Mouse (Mus musculus) CH12.LX (cell line): ENCODE results near the gene Gm9513. TPM values are rescaled to one million over a fixed set of nuclear protein-coding genes. Genes with fewer than 3 reads are reported as not detected.

Experiments
- DNase-seq: peaks from one replicate; pipeline ENCODE4 v3.0.0-alpha.2; 2013; ENCODE audit errors: extremely low read depth
- H3K27ac ChIP-seq: 2 replicates; pipeline ENCODE4 v1.5.1; 2012; ENCODE audit warnings: low read depth, mild to moderate bottlenecking, control low read depth, moderate library complexity; ENCODE audit not compliant: insufficient read depth
- H3K27me3 ChIP-seq: replicated peaks from 2 replicates; pipeline ENCODE3; 2012; ENCODE audit warnings: inconsistent platforms
- H3K36me3 ChIP-seq, 2 experiments: replicated peaks in 1 of 2; 2 replicates each; pipeline versions ENCODE3 to v1.6.1; 2012; ENCODE audit warnings: inconsistent platforms in 1 of 2, low read length in 1 of 2, mild to moderate bottlenecking in 1 of 2, mixed read lengths in 1 of 2, moderate library complexity in 1 of 2; ENCODE audit not compliant: control insufficient read depth in 1 of 2, insufficient read depth in 1 of 2
- H3K4me1 ChIP-seq, 2 experiments: 2 replicates each; pipeline ENCODE4 v1.6.1; 2012; ENCODE audit warnings: inconsistent platforms in 1 of 2, moderate library complexity in 1 of 2; ENCODE audit not compliant: insufficient read depth in 2 of 2, control insufficient read depth in 1 of 2
- H3K4me2 ChIP-seq: 2 replicates; pipeline ENCODE4 v1.6.1; 2012; ENCODE audit warnings: low read depth, mild to moderate bottlenecking, control low read depth; ENCODE audit not compliant: poor library complexity, insufficient read depth, severe bottlenecking
- H3K4me3 ChIP-seq, 3 experiments: fragments of 150-350 bp in 1 of 3; sonication (generic) in 1 of 3; replicated peaks in 1 of 3; 2 replicates each; pipeline versions ENCODE3 to v1.5.1; 2011 to 2012; ENCODE audit warnings: low read depth in 2 of 3, low read length in 2 of 3, mild to moderate bottlenecking in 2 of 3, moderate library complexity in 2 of 3, control low read depth in 1 of 3, improper control_type of control experiment in 1 of 3, inconsistent platforms in 1 of 3, mixed read lengths in 1 of 3; ENCODE audit not compliant: poor library complexity in 1 of 3
- H3K79me2 ChIP-seq: replicated peaks from 2 replicates; pipeline ENCODE4 v1.6.1; 2012; ENCODE audit warnings: mild to moderate bottlenecking, moderate library complexity; ENCODE audit not compliant: control insufficient read depth, poor library complexity, insufficient read depth, severe bottlenecking; ENCODE audit errors: extremely low read depth
- H3K9ac ChIP-seq: 2 replicates; pipeline ENCODE4 v1.6.1; 2012; ENCODE audit warnings: low read depth, mild to moderate bottlenecking, control low read depth, moderate library complexity; ENCODE audit not compliant: insufficient read depth
- H3K9me3 ChIP-seq: replicated peaks from 2 replicates; pipeline ENCODE3; 2012; ENCODE audit warnings: low read length, inconsistent platforms, mixed read lengths
- BHLHE40 ChIP-seq: IDR thresholded peaks from 2 replicates; pipeline ENCODE4 v1.6.1; 2011; ENCODE audit warnings: mild to moderate bottlenecking, low read depth, low read length, improper control_type of control experiment
- CHD2 ChIP-seq: IDR thresholded peaks from 2 replicates; pipeline ENCODE4 v1.6.1; 2011; ENCODE audit warnings: low read length, improper control_type of control experiment
- E2F4 ChIP-seq: IDR thresholded peaks from 2 replicates; pipeline ENCODE4 v1.6.1; 2011; ENCODE audit warnings: low read depth, low read length, improper control_type of control experiment; ENCODE audit not compliant: insufficient replicate concordance
- ELF1 ChIP-seq: IDR thresholded peaks from 2 replicates; pipeline ENCODE4 v1.6.1; 2014; ENCODE audit warnings: low read depth, mild to moderate bottlenecking, inconsistent platforms, low read length, improper control_type of control experiment
- ETS1 ChIP-seq: conservative IDR thresholded peaks from 2 replicates; pipeline ENCODE4 v1.6.1; 2012; ENCODE audit warnings: low read depth, mild to moderate bottlenecking, inconsistent platforms, low read length, improper control_type of control experiment, moderate library complexity
- GABPA ChIP-seq: IDR thresholded peaks from 2 replicates; pipeline ENCODE4 v1.6.1; 2012; ENCODE audit warnings: low read depth, low read length, improper control_type of control experiment, inconsistent platforms; ENCODE audit not compliant: insufficient replicate concordance
- IRF4 ChIP-seq: IDR thresholded peaks from 2 replicates; pipeline ENCODE4 v1.6.1; 2014; ENCODE audit warnings: low read depth, mild to moderate bottlenecking, inconsistent platforms, low read length, improper control_type of control experiment
- JUND ChIP-seq: conservative IDR thresholded peaks from 2 replicates; pipeline ENCODE4 v1.6.1; 2011; ENCODE audit warnings: low read depth, low read length, improper control_type of control experiment
- KAT2A ChIP-seq: IDR thresholded peaks from 2 replicates; pipeline ENCODE4 v1.6.1; 2012; ENCODE audit warnings: low read length, improper control_type of control experiment, inconsistent platforms; ENCODE audit not compliant: insufficient replicate concordance
- MAFK ChIP-seq: IDR thresholded peaks from 2 replicates; pipeline ENCODE4 v1.6.1; 2011; ENCODE audit warnings: low read length, improper control_type of control experiment; ENCODE audit not compliant: insufficient replicate concordance
- MEF2A ChIP-seq: IDR thresholded peaks from 2 replicates; pipeline ENCODE4 v1.6.1; 2014; ENCODE audit warnings: low read depth, mild to moderate bottlenecking, inconsistent platforms, low read length, improper control_type of control experiment, borderline replicate concordance
- MXI1 ChIP-seq: IDR thresholded peaks from 2 replicates; pipeline ENCODE4 v1.6.1; 2011; ENCODE audit warnings: mild to moderate bottlenecking, low read depth, low read length, improper control_type of control experiment
- MYC ChIP-seq: IDR thresholded peaks from 2 replicates; pipeline ENCODE4 v1.6.1; 2011; ENCODE audit warnings: low read depth, mild to moderate bottlenecking, improper control_type of control experiment, low read length
- NELFE ChIP-seq: IDR thresholded peaks from 2 replicates; pipeline ENCODE4 v1.6.1; 2011; ENCODE audit warnings: low read depth, low read length, improper control_type of control experiment
- PAX5 ChIP-seq: IDR thresholded peaks from 2 replicates; pipeline ENCODE4 v1.6.1; 2012; ENCODE audit warnings: low read length, inconsistent platforms, mixed read lengths
- POLR2A ChIP-seq: IDR thresholded peaks from 2 replicates; pipeline ENCODE4 v1.6.1; 2011; ENCODE audit warnings: low read depth, mild to moderate bottlenecking, improper control_type of control experiment, low read length
- RAD21 ChIP-seq: IDR thresholded peaks from 2 replicates; pipeline ENCODE4 v1.6.1; 2011; ENCODE audit warnings: low read depth, mild to moderate bottlenecking, low read length, improper control_type of control experiment, moderate library complexity
- TBP ChIP-seq: conservative IDR thresholded peaks from 2 replicates; pipeline ENCODE4 v1.6.1; 2011; ENCODE audit warnings: low read depth, low read length, improper control_type of control experiment
- TCF12 ChIP-seq: IDR thresholded peaks from 2 replicates; pipeline ENCODE4 v1.6.1; 2014; ENCODE audit warnings: low read depth, mild to moderate bottlenecking, inconsistent platforms, low read length, improper control_type of control experiment
- UBTF ChIP-seq: IDR thresholded peaks from 2 replicates; pipeline ENCODE4 v1.6.1; 2012; ENCODE audit warnings: low read depth, mild to moderate bottlenecking, inconsistent platforms, low read length, improper control_type of control experiment, moderate library complexity
- ZKSCAN1 ChIP-seq: IDR thresholded peaks from 2 replicates; pipeline ENCODE4 v1.6.1; 2012; ENCODE audit warnings: low read depth, inconsistent platforms, low read length, improper control_type of control experiment, borderline replicate concordance
- dilution Hi-C: fragments of 300-500 bp; cut with MboI; formaldehyde crosslinking; loops from 2 replicates; pipeline ENCODE4 v1.14.3; 2020; ENCODE audit warnings: low sequenced_read_pairs; ENCODE audit not compliant: extremely low pct_unique_long_range_greater_than_20kb, extremely low pct_ligation_motif_present
- in situ Hi-C: fragments of 300-500 bp; cut with MboI; formaldehyde crosslinking; loops from 3 replicates; pipeline ENCODE4 v1.14.3; 2019; ENCODE audit warnings: low sequenced_read_pairs, low pct_ligation_motif_present, low pct_unique_long_range_greater_than_20kb, mixed read lengths
- polyA plus RNA-seq: library from polyadenylated mRNA; unstranded; fragments of >175 nt; gene quantifications from 2 replicates; pipeline ENCODE4 v1.2.1, GENCODE M21; 2012; ENCODE audit warnings: low read depth; ENCODE audit not compliant: insufficient read length
- total RNA-seq, 2 experiments: library from RNA; depleted of rRNA; stranded (reverse); fragments of 300-350 nt in 1 of 2; fragments of >200 nt in 1 of 2; gene quantifications; 2 replicates each; pipeline ENCODE4 v1.2.3; 2012 to 2014

Gm9513 gene
- total RNA-seq (2012; rRNA removed) (not detected in 2 replicates), total RNA-seq (2014; rRNA removed) (not detected in 2 replicates), polyA plus RNA-seq (not detected in 2 replicates)

DNA sequence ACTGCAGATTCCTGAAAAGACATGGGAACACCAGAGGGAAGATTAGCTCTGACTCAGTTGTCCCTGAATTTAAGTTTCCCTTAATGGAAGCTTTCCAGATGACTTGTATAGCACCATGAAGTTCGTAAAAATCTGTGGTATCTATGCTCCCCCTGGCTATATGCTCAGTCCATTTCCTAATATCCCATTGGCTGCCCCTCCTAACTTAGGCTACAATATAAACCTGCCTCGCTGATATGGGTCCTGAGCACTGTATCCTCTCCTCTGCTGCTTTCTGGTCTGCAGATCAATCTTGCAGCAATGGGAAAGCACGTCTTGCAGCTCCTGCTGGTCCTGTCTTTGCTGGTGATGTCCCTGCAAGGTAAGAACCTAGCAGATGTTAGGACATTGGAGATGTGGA lies at the start of gene Gm9513:
Gene Gm9513 (plus strand): TSS at position 301 of the 400 bp plus-strand sequence.
- Histone ChIP-seq H3K4me2 (no peak within 1 kb of the TSS), H3K79me2 (no peaks in the 10 kb centered on the region), H3K9ac (no peak within 1 kb of the TSS), H3K27ac (no peak within 1 kb of the TSS), H3K27me3 (peaks cover 38% of the 10 kb centered on the region), H3K4me3 (no peak within 1 kb of the TSS), H3K4me1 (no peaks in the 10 kb centered on the region), H3K9me3 (no peaks in the 10 kb centered on the region), H3K36me3 (no peaks in the 10 kb centered on the region)
- dilution Hi-C loops: no loop called here
- in situ Hi-C loops: no loop called here
- TF ChIP-seq RAD21: no peak
- no peak for TF ChIP-seq POLR2A
- no peak for TF ChIP-seq PAX5
- no peak for TF ChIP-seq E2F4
- no peak for TF ChIP-seq IRF4
- no peak for TF ChIP-seq TCF12
- no peak for TF ChIP-seq MEF2A
- no peak for TF ChIP-seq ELF1
- TF ChIP-seq BHLHE40: no peak
- no peak for TF ChIP-seq CHD2
- TF ChIP-seq UBTF: no peak
- TF ChIP-seq MAFK: no peak
- TF ChIP-seq MYC: no peak
- no peak for DNase-seq

- no peaks in the 10 kb centered on the region for H3K9me3 ChIP-seq
- no peaks in the 10 kb centered on the region for H3K79me2 ChIP-seq
- no peaks in the 10 kb centered on the region for H3K36me3 ChIP-seq
- H3K9ac ChIP-seq: no peak within 1 kb of the TSS
- H3K4me1 ChIP-seq: no peaks in the 10 kb centered on the region
- DNase-seq: no peak
- no peak within 1 kb of the TSS for H3K4me3 ChIP-seq
- H3K27me3 ChIP-seq: peaks cover 13% of the 10 kb centered on the region
- no peak within 1 kb of the TSS for H3K27ac ChIP-seq
- TF ChIP-seq NELFE: no peak
- TF ChIP-seq GABPA: no peak
- TF ChIP-seq JUND: no peak
- TF ChIP-seq ZKSCAN1: no peak
- no peak for TF ChIP-seq TBP
- TF ChIP-seq ETS1: no peak
- TF ChIP-seq UBTF: no peak
- no peak for TF ChIP-seq RAD21
- TF ChIP-seq KAT2A: no peak
- no peak for TF ChIP-seq MEF2A
- TF ChIP-seq MXI1: no peak
- TF ChIP-seq, all 38 proteins: peak for 0
- no peak within 1 kb of the TSS for H3K4me2 ChIP-seq
- dilution Hi-C loops (no loop called here), in situ Hi-C loops (loop anchor here (25.0 kb wide), 1 partner anchor 281 kb away; no protein-coding TSS in a partner anchor)
These were observed 43.9 kb upstream of the Gm9513 start, which contains the start of gene Gm7257 for GRCm38 (mm10) chr9:36431584-36431983. TSS of gene Gm7257 (plus strand) at chr9:36431884.
